Mouse (Mus musculus) myocyte (in vitro differentiated cells): ENCODE results near the gene Gm960.

ENCODE experiments used
- CEBPB ChIP-seq: IDR thresholded peaks from 2 replicates; pipeline ENCODE4 v1.6.1; 2011; ENCODE audit warnings: mild to moderate bottlenecking, moderate library complexity; ENCODE audit not compliant: poor library complexity, insufficient read depth, severe bottlenecking
- E2F4 ChIP-seq: IDR thresholded peaks from one replicate; pipeline ENCODE4 v1.6.1; 2011; ENCODE audit warnings: mild to moderate bottlenecking, control low read depth, moderate library complexity; ENCODE audit not compliant: insufficient read depth
- MAX ChIP-seq: IDR thresholded peaks from one replicate; pipeline ENCODE4 v1.6.1; 2011; ENCODE audit warnings: low read depth, mild to moderate bottlenecking, control low read depth
- MYOD1 ChIP-seq, 3 experiments: IDR thresholded peaks; one replicate each; pipeline ENCODE4 v1.6.1; 2011; ENCODE audit warnings: control low read depth in 2 of 3, low read depth in 2 of 3, mild to moderate bottlenecking in 2 of 3, moderate library complexity in 1 of 3; ENCODE audit not compliant: insufficient read length in 2 of 3, control insufficient read depth in 1 of 3
- MYOG ChIP-seq, 3 experiments: IDR thresholded peaks; one replicate each; pipeline ENCODE4 v1.6.1; 2011; ENCODE audit warnings: control low read depth in 2 of 3, low read depth in 2 of 3, mild to moderate bottlenecking in 2 of 3; ENCODE audit not compliant: insufficient read length in 2 of 3, control insufficient read depth in 1 of 3, insufficient read depth in 1 of 3
- POLR2A ChIP-seq: IDR thresholded peaks from one replicate; pipeline ENCODE4 v1.6.1; 2011; ENCODE audit warnings: low read depth, mild to moderate bottlenecking, control low read depth, moderate library complexity; ENCODE audit not compliant: insufficient read length
- POLR2AphosphoS2 ChIP-seq: IDR thresholded peaks from one replicate; pipeline ENCODE4 v1.6.1; 2011; ENCODE audit warnings: low read depth, control low read depth; ENCODE audit not compliant: insufficient read length
- TCF3 ChIP-seq: IDR thresholded peaks from one replicate; pipeline ENCODE4 v1.6.1; 2011; ENCODE audit warnings: low read depth, control low read depth; ENCODE audit not compliant: insufficient read length
- USF1 ChIP-seq: IDR thresholded peaks from one replicate; pipeline ENCODE4 v1.6.1; 2011; ENCODE audit warnings: low read depth, mild to moderate bottlenecking, control low read depth, moderate library complexity

DNA sequence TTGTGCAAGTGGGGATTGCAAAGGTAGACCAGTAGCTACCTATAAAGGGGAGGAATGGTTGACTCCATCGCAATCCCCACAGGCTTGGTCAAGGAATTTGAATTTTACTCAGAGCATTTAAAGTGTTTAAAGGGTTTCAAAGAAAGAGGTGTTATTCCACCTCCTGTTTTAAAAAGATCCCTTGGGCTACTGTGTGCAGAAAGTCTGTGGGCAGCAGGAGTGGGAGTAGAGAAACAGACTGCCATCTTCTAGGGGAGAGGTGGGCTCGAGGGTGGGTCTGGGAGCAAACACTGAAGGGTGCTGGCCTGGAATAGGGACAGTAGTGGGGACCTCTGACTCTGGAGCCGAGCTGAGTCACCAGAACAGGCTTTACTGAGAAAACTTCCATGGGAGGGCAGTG is 34.6 kb upstream of the Gm960 start:
- no peak for TF ChIP-seq MAX
- no peak for TF ChIP-seq POLR2A
- no peak for TF ChIP-seq MYOD1 (IDR thresholded peaks at IDR 0.05; ENCODE audit: control insufficient read depth in 1 of 3, insufficient read length in 2 of 3, low read depth in 2 of 3)
- no peak for TF ChIP-seq POLR2AphosphoS2
- TF ChIP-seq USF1 = no peak
- no peak for TF ChIP-seq CEBPB
- no peak for TF ChIP-seq MYOG (IDR thresholded peaks at IDR 0.05; ENCODE audit: control insufficient read depth in 1 of 3, insufficient read depth in 1 of 3, insufficient read length in 2 of 3, low read depth in 2 of 3)
- TF ChIP-seq E2F4 = no peak
- TF ChIP-seq TCF3 = no peak
